Mouse (Mus musculus): Measurements from ENCODE around the gene Camta1. TPM values are rescaled to one million over a fixed set of nuclear protein-coding genes. Genes with fewer than 3 reads are reported as not detected.

The Camta1 gene
- polyA plus RNA-seq, 1 experiment from 2014 or later, result 118 TPM

DNA sequence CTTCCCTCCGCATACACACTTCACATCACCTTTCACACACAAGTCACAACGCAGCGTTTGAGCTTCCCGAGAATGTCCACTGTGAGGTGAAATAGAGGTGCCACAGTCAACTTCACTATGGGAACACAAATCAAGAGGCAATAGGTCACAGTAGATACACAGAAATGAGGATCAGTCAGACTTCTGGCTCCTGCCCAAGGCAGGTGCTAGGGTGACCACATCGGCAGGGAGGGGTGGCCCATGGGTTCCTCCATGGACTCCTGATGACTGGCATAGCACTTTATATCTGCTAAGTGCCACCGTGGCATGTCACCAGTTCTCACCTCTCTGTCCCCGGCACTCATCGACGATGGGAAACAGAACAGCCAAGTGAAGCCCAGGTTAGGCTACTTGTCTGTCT, 863.0 kb downstream of the Camta1 start:
- no peaks in the 10 kb centered on the region for H3K9me3 ChIP-seq
- H3K9ac ChIP-seq, result no peak overlapping the region
- H3K27me3 ChIP-seq (replicated peaks), result peaks cover 6% of the 10 kb centered on the region; the same call in 1 of the 2 replicates
- no peak for ATAC-seq (ENCODE audit: extremely low read depth, insufficient number of reproducible peaks, low FRiP score, low TSS enrichment)
- no peaks in the 10 kb centered on the region for H3K36me3 ChIP-seq
- H3K27ac ChIP-seq (replicated peaks), result no peak overlapping the region
- H3K4me3 ChIP-seq, result no peak overlapping the region
- WGBS, result 83% methylated on average over 9 of the region's 9 CpGs
- no peaks in the 10 kb centered on the region for H3K4me1 ChIP-seq
- no peak overlapping the region for H3K4me2 ChIP-seq

DNA sequence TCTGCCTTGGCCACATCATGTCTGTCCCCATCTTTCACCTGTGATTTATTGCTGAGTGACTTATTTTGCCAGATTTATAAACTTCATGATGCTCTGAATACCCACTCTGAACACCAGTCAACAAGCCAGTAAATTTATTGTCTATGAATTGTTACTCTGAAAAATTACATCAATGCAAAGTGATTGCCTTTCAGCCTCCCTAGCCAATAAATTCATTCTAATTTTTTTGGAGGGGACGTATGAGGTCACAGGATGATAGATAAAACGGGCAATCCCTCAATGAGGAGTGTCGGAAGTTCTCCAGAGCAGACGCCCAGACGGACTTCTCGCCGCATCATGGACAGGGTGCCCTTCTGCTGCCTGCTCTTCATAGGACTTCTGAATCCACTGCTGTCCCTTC, 864.9 kb downstream of the Camta1 start, which contains the start of gene Uts2:
Gene Uts2, plus strand, starts transcription at position 301 of the 400 bp plus-strand sequence.
- WGBS, result 83% methylated on average over 7 of the region's 7 CpGs

DNA sequence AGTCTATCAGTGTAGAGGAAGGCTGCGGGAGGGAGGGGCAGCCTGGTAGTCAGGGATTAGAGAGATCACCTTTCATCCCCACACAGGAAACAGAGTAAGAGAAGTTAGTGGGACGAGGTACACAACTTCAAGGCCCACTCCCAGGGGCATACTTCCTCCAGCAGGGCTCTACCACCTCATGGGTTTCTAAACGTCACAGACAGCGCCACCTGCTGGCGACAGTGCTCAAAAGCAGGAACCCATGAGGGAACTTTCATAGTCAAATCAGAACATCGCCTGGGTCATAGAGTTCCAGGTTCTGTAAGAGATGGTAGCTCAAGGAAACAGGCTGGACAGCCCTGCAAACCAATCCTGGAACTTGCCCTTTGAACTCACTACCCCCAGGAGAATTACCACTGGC, 871.5 kb downstream of the Camta1 start:
- H3K4me2 ChIP-seq, result no peak overlapping the region
- no peak overlapping the region for H3K27ac ChIP-seq (replicated peaks)
- ATAC-seq (ENCODE audit: extremely low read depth, insufficient number of reproducible peaks, low FRiP score, low TSS enrichment), result no peak
- H3K4me1 ChIP-seq, result no peaks in the 10 kb centered on the region
- no peaks in the 10 kb centered on the region for H3K27me3 ChIP-seq (replicated peaks)
- whole genome bisulfite sequencing, result 44% methylated on average over 6 of the region's 6 CpGs
- no peak overlapping the region for H3K4me3 ChIP-seq
- no peak overlapping the region for H3K9ac ChIP-seq
- no peaks in the 10 kb centered on the region for H3K36me3 ChIP-seq
- H3K9me3 ChIP-seq, result no peaks in the 10 kb centered on the region

More for the DNA sequence above, 864.9 kb downstream of the Camta1 start, which contains the start of gene Uts2:
- H3K4me1 ChIP-seq, result no peaks in the 10 kb centered on the region
- ATAC-seq (ENCODE audit: extremely low read depth, insufficient number of reproducible peaks, low FRiP score, low TSS enrichment), result no peak
- no peak within 1 kb of the TSS for H3K4me2 ChIP-seq
- H3K27me3 ChIP-seq (replicated peaks), result peaks cover 6% of the 10 kb centered on the region; the same call in 1 of the 2 replicates
- H3K27ac ChIP-seq (replicated peaks), result no peak within 1 kb of the TSS
- H3K9ac ChIP-seq, result no peak within 1 kb of the TSS
- H3K9me3 ChIP-seq, result no peaks in the 10 kb centered on the region
- H3K4me3 ChIP-seq, result no peak within 1 kb of the TSS
- H3K36me3 ChIP-seq, result no peaks in the 10 kb centered on the region

DNA sequence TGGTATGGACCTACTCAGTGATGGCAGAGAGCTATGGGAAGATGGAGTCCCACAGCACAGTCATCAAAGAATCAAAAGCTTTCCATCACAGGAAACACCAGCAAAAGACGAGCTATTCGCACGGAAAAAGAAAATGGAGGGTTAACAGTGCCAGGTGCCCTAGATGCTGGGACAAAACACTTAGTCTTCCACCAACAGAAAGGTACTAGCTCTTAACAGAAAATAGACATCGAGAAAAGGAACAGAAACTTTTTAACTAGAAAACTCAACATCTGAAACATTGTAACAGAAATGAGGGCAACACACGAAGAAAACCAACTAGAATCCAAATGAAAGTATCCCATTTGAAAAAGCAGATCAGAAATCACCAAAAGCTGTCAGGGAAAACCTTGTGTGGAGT, 881.5 kb downstream of the Camta1 start:
- Histone ChIP-seq H3K36me3 (no peaks in the 10 kb centered on the region), H3K27me3 (replicated peaks) (no peaks in the 10 kb centered on the region), H3K4me2 (no peak overlapping the region), H3K27ac (replicated peaks) (no peak overlapping the region), H3K9ac (no peak overlapping the region), H3K9me3 (no peaks in the 10 kb centered on the region), H3K4me1 (no peaks in the 10 kb centered on the region), H3K4me3 (no peak overlapping the region)
- ATAC-seq (ENCODE audit: extremely low read depth, insufficient number of reproducible peaks, low FRiP score, low TSS enrichment), result no peak
- 79% methylated on average over 5 of the region's 5 CpGs for WGBS

DNA sequence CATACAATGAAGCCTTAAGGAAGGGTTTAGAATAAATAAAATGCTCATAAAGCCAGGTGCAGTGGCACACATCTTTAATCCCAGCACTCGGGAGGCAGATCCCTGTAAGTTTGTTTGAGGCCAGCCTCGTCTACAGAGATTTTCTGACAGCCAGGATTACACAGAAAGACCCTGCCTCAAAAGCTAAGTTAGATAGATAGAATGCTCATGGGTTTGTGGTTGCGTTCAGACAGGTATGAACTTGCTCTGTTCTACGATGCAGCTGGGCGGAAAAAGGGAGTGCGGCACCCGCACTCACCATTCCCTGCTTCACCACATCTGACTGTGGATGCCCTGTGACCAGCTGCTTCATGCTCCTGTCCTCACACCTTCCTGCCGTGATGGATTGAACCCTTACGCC, 882.2 kb downstream of the Camta1 start:
- H3K4me3 ChIP-seq, result no peak overlapping the region
- 66% methylated on average over 9 of the region's 9 CpGs for whole genome bisulfite sequencing
- no peak overlapping the region for H3K9ac ChIP-seq
- H3K4me2 ChIP-seq, result no peak overlapping the region
- no peak for ATAC-seq (ENCODE audit: extremely low read depth, insufficient number of reproducible peaks, low FRiP score, low TSS enrichment)
- no peaks in the 10 kb centered on the region for H3K36me3 ChIP-seq
- H3K4me1 ChIP-seq, result no peaks in the 10 kb centered on the region
- no peak overlapping the region for H3K27ac ChIP-seq (replicated peaks)
- no peaks in the 10 kb centered on the region for H3K9me3 ChIP-seq
- H3K27me3 ChIP-seq (replicated peaks), result no peaks in the 10 kb centered on the region

DNA sequence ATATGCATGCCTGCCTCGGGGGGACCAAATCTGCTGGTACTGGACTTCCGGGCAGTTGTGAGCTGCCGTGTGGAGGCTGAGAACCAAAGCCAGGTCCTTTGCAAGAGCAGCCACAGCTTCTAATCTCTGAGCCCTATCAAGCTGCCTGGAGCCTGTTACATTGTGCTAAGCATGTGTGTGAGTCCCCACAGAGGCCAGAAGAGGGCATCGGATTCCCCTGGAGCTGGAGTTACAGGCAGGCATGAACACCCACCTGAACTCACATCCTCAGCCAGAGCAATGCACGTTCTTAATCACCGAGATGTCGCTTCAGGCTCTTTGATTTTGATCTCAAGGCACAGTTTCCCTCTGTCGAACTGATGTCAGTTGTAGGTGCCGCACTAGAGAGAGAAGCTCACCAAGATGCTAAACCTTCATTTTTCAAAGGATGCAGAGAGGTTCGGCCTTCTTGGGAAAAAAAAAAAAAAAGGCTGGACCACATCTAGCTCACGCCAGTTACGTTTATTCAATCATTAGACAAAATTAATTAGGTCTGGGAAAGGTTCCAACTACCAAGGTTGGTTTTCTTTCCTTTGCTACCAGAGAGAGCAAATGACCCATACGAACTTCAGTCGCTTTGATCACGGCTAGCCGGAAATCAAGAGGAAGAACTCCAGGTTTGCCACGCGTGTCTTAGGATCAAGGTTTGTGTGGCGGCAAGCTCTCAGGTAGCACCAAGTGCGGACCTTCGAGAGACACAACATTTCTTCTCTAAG, 883.3 kb downstream of the Camta1 start:
- 84% methylated on average over 21 of the region's 21 CpGs for WGBS
- Histone ChIP-seq H3K36me3 (no peaks in the 10 kb centered on the region), H3K4me1 (no peaks in the 10 kb centered on the region), H3K4me2 (no peak overlapping the region), H3K9ac (no peak overlapping the region), H3K9me3 (no peaks in the 10 kb centered on the region), H3K4me3 (no peak overlapping the region), H3K27ac (replicated peaks) (no peak overlapping the region), H3K27me3 (replicated peaks) (no peaks in the 10 kb centered on the region)
- ATAC-seq (ENCODE audit: extremely low read depth, insufficient number of reproducible peaks, low FRiP score, low TSS enrichment), result no peak

DNA sequence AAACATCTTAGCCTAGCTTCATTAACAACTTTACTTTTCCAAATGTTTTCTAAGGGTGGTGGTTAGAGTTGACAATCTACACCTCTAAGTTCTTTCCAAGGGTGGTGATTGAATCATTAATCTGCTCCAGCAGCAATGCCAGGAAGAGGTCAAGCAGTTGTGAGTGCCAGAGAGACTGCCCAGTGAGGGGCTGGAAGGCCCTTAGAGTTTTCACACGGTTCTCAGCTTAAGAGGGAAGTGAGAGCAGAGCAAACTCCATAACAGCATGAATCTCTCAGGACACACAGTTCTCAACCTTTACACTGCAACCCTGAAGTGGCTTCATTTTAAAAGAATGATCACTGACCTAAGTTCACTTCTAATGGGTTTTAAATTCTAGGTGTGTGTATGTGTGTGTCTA, 886.5 kb downstream of the Camta1 start:
- H3K4me3 ChIP-seq, result no peak overlapping the region
- H3K36me3 ChIP-seq, result no peaks in the 10 kb centered on the region
- H3K9me3 ChIP-seq, result no peaks in the 10 kb centered on the region
- 28% methylated on average over 1 of the region's 1 CpGs for WGBS
- no peaks in the 10 kb centered on the region for H3K27me3 ChIP-seq (replicated peaks)
- no peak for ATAC-seq (ENCODE audit: extremely low read depth, insufficient number of reproducible peaks, low FRiP score, low TSS enrichment)
- no peak overlapping the region for H3K9ac ChIP-seq
- H3K4me1 ChIP-seq, result no peaks in the 10 kb centered on the region
- H3K27ac ChIP-seq (replicated peaks), result no peak overlapping the region
- no peak overlapping the region for H3K4me2 ChIP-seq

DNA sequence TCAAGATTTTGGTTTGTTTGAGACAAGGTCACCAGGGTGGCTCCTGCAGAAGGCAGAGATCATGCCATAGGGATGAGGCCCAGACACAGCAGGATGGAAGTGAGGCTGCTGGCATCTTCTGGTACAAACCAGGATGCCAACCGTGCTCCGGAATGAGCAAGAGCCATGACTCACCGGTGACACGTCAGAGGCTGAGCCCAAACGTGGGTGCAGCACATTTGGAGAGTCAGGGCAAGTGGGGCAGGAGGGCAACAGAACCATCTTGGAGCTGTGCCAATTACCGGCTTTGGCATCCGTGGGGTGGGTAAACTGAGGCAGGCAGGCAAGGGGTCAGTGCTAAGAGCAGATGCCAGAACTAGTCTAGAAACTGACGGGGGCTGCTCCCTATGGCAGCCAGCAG, 888.4 kb downstream of the Camta1 start:
- H3K27ac ChIP-seq (replicated peaks), result no peak overlapping the region
- no peak overlapping the region for H3K4me3 ChIP-seq
- no peaks in the 10 kb centered on the region for H3K36me3 ChIP-seq
- no peak for ATAC-seq (ENCODE audit: extremely low read depth, insufficient number of reproducible peaks, low FRiP score, low TSS enrichment)
- H3K9me3 ChIP-seq, result no peaks in the 10 kb centered on the region
- WGBS, result 74% methylated on average over 8 of the region's 8 CpGs
- H3K9ac ChIP-seq, result no peak overlapping the region
- H3K4me1 ChIP-seq, result no peaks in the 10 kb centered on the region
- no peak overlapping the region for H3K4me2 ChIP-seq
- no peaks in the 10 kb centered on the region for H3K27me3 ChIP-seq (replicated peaks)

DNA sequence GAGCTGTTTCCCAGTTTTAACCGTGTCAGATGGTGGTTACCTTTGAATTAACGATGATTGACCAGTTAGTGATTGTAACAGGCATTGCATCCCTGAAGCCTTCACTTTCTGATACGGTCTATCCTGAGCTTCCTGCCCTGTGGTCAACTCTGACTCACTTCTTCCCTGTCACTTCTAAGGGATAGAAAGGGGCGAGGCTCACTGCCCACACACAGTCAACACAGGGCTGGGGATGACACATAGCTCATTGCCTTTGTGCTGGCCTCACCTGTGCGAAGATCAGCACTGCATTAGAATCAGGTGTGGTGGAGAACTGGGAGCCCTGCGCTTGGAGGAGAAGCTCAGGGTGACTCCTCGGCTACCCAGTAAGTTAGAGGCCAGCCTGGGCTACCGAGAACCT, 892.7 kb downstream of the Camta1 start:
- Histone ChIP-seq H3K27me3 (replicated peaks) (no peaks in the 10 kb centered on the region), H3K4me3 (no peak overlapping the region), H3K4me2 (no peak overlapping the region), H3K27ac (replicated peaks) (no peak overlapping the region), H3K9ac (no peak overlapping the region), H3K9me3 (no peaks in the 10 kb centered on the region), H3K36me3 (no peaks in the 10 kb centered on the region), H3K4me1 (peaks cover 6% of the 10 kb centered on the region; the same call in 1 of the 2 replicates)
- ATAC-seq (ENCODE audit: extremely low read depth, insufficient number of reproducible peaks, low FRiP score, low TSS enrichment), result no peak
- 75% methylated on average over 8 of the region's 8 CpGs for WGBS

DNA sequence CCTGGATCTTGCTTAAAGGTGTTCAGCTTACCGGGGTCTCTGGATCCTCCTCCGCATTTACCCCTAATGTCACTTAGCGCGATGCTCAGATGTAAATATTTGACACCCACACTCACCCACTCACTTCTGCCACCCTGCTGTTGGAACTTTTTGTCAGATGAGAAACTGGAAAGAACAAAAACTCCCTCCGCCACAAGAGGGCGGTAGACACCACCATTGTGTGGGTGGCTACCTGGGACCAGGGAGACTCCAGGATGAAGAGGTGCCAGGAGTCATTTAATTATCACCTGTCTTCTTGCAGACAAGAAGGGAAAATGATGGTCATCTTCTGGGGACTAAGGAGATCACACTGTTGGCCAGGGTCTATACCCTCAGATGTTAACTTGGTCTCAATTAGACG, 895.1 kb downstream of the Camta1 start:
- peaks cover 6% of the 10 kb centered on the region; the same call in 1 of the 2 replicates for H3K4me1 ChIP-seq
- no peaks in the 10 kb centered on the region for H3K27me3 ChIP-seq (replicated peaks)
- H3K9ac ChIP-seq, result no peak overlapping the region
- no peak overlapping the region for H3K4me2 ChIP-seq
- H3K4me3 ChIP-seq, result no peak overlapping the region
- 17% methylated on average over 7 of the region's 7 CpGs for WGBS
- no peak overlapping the region for H3K27ac ChIP-seq (replicated peaks)
- no peak for ATAC-seq (ENCODE audit: extremely low read depth, insufficient number of reproducible peaks, low FRiP score, low TSS enrichment)
- no peaks in the 10 kb centered on the region for H3K36me3 ChIP-seq
- H3K9me3 ChIP-seq, result no peaks in the 10 kb centered on the region

DNA sequence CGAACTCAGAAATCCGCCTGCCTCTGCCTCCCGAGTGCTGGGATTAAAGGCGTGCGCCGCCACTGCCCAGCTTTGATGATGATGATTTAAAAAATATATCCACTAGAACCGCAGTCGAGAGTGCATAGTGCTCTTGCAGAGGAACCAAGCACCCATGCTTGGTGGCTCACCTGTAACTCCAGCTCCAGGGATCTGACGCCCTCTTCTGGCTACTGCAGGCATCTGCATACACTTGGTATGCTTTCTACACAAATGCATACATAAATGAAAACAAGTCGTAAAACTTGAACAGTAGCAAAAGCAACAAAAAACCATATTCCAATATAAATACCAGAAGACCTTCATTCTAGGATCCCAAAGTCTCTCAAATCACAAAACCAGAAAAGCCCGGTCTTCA, 896.1 kb downstream of the Camta1 start:
- peaks cover 6% of the 10 kb centered on the region; the same call in 1 of the 2 replicates for H3K4me1 ChIP-seq
- no peak overlapping the region for H3K9ac ChIP-seq
- no peak overlapping the region for H3K4me3 ChIP-seq
- H3K36me3 ChIP-seq, result no peaks in the 10 kb centered on the region
- H3K4me2 ChIP-seq, result no peak overlapping the region
- WGBS, result 63% methylated on average over 11 of the region's 11 CpGs
- H3K27ac ChIP-seq (replicated peaks), result no peak overlapping the region
- ATAC-seq (ENCODE audit: extremely low read depth, insufficient number of reproducible peaks, low FRiP score, low TSS enrichment), result no peak
- no peaks in the 10 kb centered on the region for H3K9me3 ChIP-seq
- no peaks in the 10 kb centered on the region for H3K27me3 ChIP-seq (replicated peaks)
